Mouse (Mus musculus): ENCODE measurements around the gene Ntf5. TPM values are rescaled to one million over a fixed set of nuclear protein-coding genes. Genes with fewer than 3 reads are reported as not detected.

The Ntf5 gene
- polyA plus RNA-seq, 1 experiment: 1.8 TPM

DNA sequence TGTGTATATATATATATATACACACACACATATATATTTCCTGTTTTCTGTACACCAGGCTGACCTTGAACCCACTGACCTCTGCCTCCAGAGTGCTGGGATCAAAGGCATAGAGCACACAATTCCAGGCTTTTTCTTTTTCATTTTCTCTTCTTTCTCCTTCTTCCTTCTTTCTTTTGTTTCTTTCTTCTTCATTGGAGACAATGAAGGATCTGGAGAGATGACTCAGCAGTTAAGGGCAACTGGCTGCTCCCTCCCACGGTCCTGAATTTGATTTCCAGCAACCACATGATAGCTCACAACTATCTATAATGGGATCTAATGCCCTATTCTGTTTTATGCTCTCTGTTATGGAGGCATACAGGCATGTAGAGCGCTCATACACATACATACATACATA lies 16.7 kb upstream of the Ntf5 start:
- 51% methylated on average over 2 of the region's 2 CpGs for WGBS
- Histone ChIP-seq H3K4me1 (ENCODE audit: control insufficient read depth, insufficient read depth, low read length) (peaks cover 4% of the 10 kb centered on the region; the same call in 1 of the 2 replicates), H3K27ac (ENCODE audit: control insufficient read depth, insufficient read depth, low read depth, low read length, poor library complexity) (no peak overlapping the region), H3K4me3 (replicated peaks; ENCODE audit: control insufficient read depth, low read depth, low read length) (no peak overlapping the region)
- no peak for TF ChIP-seq POLR2A (IDR thresholded peaks at IDR 0.05; ENCODE audit: borderline replicate concordance, control insufficient read depth, low read depth, low read length)
- no peak for TF ChIP-seq CTCF (IDR thresholded peaks at IDR 0.05; ENCODE audit: control insufficient read depth, insufficient read depth, low read length)

GRCm38 (mm10) chr7:45401521-45402085 lies 11.9 kb upstream of the Ntf5 start:
- no peak overlapping the region for H3K27ac ChIP-seq (ENCODE audit: control insufficient read depth, insufficient read depth, low read depth, low read length, poor library complexity)
- no peaks in the 10 kb centered on the region for H3K4me1 ChIP-seq (ENCODE audit: control insufficient read depth, insufficient read depth, low read length)
- TF ChIP-seq CTCF (IDR thresholded peaks at IDR 0.05; ENCODE audit: control insufficient read depth, insufficient read depth, low read length) (no peak), POLR2A (IDR thresholded peaks at IDR 0.05; ENCODE audit: borderline replicate concordance, control insufficient read depth, low read depth, low read length) (no peak)
- H3K4me3 ChIP-seq (replicated peaks; ENCODE audit: control insufficient read depth, low read depth, low read length): no peak overlapping the region
- WGBS: 75% methylated on average over 10 of the region's 10 CpGs

DNA sequence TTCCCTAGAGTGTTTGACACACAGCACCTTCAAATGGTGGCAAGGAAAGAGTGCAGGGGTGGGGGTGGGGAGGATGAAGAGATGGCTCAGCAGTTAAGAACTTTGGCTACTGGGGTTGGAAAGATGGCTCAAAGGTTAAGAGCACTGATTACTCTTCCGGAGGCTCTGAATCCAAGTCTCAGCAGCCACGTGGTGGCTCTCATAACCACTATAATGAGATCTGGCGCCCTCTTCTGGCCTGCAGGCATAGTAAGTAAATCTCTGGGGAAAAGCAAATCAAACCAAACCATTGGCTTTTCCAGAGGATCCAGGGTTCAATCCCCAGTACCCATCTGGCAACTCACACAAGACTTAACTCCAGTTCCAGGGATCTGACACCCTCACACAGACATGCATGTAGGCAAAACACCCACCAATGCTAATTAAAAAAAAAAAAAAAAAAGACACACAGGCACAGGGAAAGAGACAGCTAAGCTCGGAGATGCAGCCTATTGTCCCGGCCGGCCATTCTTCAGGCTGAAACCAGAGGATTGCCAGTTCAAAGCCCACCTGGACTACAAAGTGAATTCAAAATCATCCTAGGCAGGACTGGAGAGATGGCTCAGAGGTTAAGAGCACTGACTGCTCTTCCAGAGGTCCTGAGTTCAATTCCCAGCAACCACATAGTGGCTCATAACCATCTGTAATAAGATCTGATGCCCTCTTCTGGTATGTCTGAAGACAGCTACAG lies 9.8 kb upstream of the Ntf5 start:
- H3K4me3 ChIP-seq (replicated peaks; ENCODE audit: control insufficient read depth, low read depth, low read length): no peak overlapping the region
- no peaks in the 10 kb centered on the region for H3K4me1 ChIP-seq (ENCODE audit: control insufficient read depth, insufficient read depth, low read length)
- H3K27ac ChIP-seq (ENCODE audit: control insufficient read depth, insufficient read depth, low read depth, low read length, poor library complexity): no peak overlapping the region
- TF ChIP-seq POLR2A (IDR thresholded peaks at IDR 0.05; ENCODE audit: borderline replicate concordance, control insufficient read depth, low read depth, low read length) (no peak), CTCF (IDR thresholded peaks at IDR 0.05; ENCODE audit: control insufficient read depth, insufficient read depth, low read length) (peak; percentile 56)
- WGBS: 30% methylated on average over 6 of the region's 6 CpGs

- Histone ChIP-seq H3K27ac (ENCODE audit: control insufficient read depth, insufficient read depth, low read depth, low read length, poor library complexity) (no peak within 1 kb of the TSS), H3K4me3 (replicated peaks; ENCODE audit: control insufficient read depth, low read depth, low read length) (no peak within 1 kb of the TSS), H3K4me1 (ENCODE audit: control insufficient read depth, insufficient read depth, low read length) (no peaks in the 10 kb centered on the region)
- peak; percentile 90 for TF ChIP-seq CTCF (IDR thresholded peaks at IDR 0.05; ENCODE audit: control insufficient read depth, insufficient read depth, low read length)
- TF ChIP-seq POLR2A (IDR thresholded peaks at IDR 0.05; ENCODE audit: borderline replicate concordance, control insufficient read depth, low read depth, low read length): no peak
- 8% methylated on average over 28 of the region's 28 CpGs for WGBS
Measured at GRCm38 (mm10) chr7:45405091-45406075, 8.1 kb upstream of the Ntf5 start, which contains the start of gene Kcna7. Gene Kcna7, plus strand, starts transcription at chr7:45405653.

- 2% methylated on average over 114 of the region's 114 CpGs for WGBS
- H3K4me3 ChIP-seq (replicated peaks; ENCODE audit: control insufficient read depth, low read depth, low read length): no peak overlapping the region
- TF ChIP-seq CTCF (IDR thresholded peaks at IDR 0.05; ENCODE audit: control insufficient read depth, insufficient read depth, low read length) (no peak), POLR2A (IDR thresholded peaks at IDR 0.05; ENCODE audit: borderline replicate concordance, control insufficient read depth, low read depth, low read length) (no peak)
- no peaks in the 10 kb centered on the region for H3K4me1 ChIP-seq (ENCODE audit: control insufficient read depth, insufficient read depth, low read length)
- no peak overlapping the region for H3K27ac ChIP-seq (ENCODE audit: control insufficient read depth, insufficient read depth, low read depth, low read length, poor library complexity)
Measured at GRCm38 (mm10) chr7:45406157-45407156, 7.0 kb upstream of the Ntf5 start.

- 80% methylated on average over 10 of the region's 10 CpGs for WGBS
- TF ChIP-seq POLR2A (IDR thresholded peaks at IDR 0.05; ENCODE audit: borderline replicate concordance, control insufficient read depth, low read depth, low read length): no peak
- no peak overlapping the region for H3K27ac ChIP-seq (ENCODE audit: control insufficient read depth, insufficient read depth, low read depth, low read length, poor library complexity)
- no peak overlapping the region for H3K4me3 ChIP-seq (replicated peaks; ENCODE audit: control insufficient read depth, low read depth, low read length)
- no peaks in the 10 kb centered on the region for H3K4me1 ChIP-seq (ENCODE audit: control insufficient read depth, insufficient read depth, low read length)
Measured at GRCm38 (mm10) chr7:45407836-45408235, 5.7 kb upstream of the Ntf5 start.

DNA sequence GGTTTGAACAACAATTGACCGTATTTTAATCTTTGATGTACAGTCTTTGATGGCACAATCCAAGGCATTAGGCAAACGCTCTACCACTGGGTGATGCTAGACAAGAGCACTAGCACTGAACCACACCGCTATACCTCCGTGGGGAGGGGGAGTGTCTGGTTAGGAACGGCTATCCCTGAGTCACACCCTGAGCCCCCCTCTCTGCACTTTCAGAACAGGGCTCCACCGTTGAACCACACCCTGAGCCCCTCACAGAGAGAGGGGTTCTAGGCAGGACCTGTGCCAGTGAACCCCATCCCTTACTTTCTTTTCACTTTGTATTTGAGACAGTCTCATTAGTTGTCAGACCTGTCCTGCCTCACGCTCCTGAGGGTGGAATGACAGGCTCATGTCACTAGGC lies 5.1 kb upstream of the Ntf5 start:
- 71% methylated on average over 7 of the region's 7 CpGs for WGBS
- Histone ChIP-seq H3K4me1 (ENCODE audit: control insufficient read depth, insufficient read depth, low read length) (no peaks in the 10 kb centered on the region), H3K27ac (ENCODE audit: control insufficient read depth, insufficient read depth, low read depth, low read length, poor library complexity) (no peak overlapping the region), H3K4me3 (replicated peaks; ENCODE audit: control insufficient read depth, low read depth, low read length) (no peak overlapping the region)
- no peak for TF ChIP-seq CTCF (IDR thresholded peaks at IDR 0.05; ENCODE audit: control insufficient read depth, insufficient read depth, low read length)
- TF ChIP-seq POLR2A (IDR thresholded peaks at IDR 0.05; ENCODE audit: borderline replicate concordance, control insufficient read depth, low read depth, low read length): no peak
